Mouse (Mus musculus): ENCODE measurements around the gene Slc22a4.
"Not testable (repeated sequence)": the region's sequence is repeated elsewhere in the genome, so short reads cannot be mapped to it uniquely, and the experiment has no call there.

Gene Slc22a4

DNA sequence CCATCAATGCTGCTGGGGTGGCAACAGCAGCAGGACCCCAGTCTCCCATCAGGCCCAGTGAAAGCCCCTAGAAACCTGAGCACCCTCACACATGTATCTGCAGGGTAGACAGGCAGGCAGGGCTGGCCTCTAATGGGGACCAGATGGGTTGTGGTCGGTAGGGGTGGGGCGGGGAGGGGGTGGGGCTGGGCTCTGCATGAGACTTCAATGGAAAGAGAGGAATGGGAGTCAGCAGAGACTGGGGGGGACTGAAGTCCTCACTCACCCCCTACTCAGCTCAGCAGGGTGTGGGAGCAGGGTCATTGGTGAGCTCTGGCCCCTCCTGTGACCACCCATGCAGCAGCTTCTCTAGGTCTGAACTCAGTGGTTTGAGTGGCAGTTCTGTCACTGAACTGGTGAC is 29.5 kb upstream of the Slc22a4 start:
- DNase-seq (ENCODE audit: low spot score in 2 of 2) = no peak

DNA sequence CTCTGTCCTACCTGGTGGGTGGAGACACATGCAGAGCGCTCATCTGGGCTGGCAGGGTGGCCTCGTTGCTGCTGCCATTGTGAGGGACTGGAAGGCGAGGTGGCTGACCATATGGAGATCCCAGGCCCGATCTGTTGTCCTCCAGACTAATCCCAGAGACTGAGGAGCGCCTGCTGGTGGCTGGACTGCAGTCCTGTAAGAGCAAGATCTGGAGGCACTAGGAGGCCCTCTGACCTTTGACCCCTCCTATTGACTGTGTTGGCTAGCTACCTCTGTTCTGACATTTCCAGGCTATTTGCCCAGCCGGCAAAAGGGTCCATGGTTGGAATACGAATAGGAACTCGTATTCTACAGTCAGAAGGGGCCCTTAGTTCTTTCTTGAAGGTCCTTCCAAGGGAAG is 28.2 kb upstream of the Slc22a4 start:
- DNase-seq (ENCODE audit: low spot score in 2 of 2) = no peak

GRCm38 (mm10) chr11:54054257-54054656 is 26.4 kb upstream of the Slc22a4 start:
- DNase-seq (ENCODE audit: low spot score in 2 of 2) = peak; percentile 33 to 68

DNA sequence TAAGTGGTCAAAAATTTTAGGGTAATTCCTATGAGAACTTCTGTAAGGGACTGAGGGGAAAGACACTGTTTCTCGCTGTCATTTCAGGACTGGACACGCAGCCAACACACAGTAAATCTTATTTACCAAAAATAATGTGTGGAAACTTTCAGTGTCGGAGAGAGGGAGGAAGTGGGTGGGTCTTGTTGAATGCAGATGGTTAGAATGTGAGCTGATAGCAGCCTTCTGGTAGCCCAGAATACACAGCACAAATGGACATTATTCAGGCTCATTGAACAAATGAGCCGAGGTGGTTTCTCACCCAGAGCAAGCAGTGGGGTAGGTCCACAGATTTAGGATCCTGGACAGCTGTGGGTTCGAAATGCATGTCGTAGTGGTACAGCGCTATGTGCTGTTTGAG is 25.2 kb upstream of the Slc22a4 start:
- DNase-seq (ENCODE audit: low spot score in 2 of 2) = no peak

DNA sequence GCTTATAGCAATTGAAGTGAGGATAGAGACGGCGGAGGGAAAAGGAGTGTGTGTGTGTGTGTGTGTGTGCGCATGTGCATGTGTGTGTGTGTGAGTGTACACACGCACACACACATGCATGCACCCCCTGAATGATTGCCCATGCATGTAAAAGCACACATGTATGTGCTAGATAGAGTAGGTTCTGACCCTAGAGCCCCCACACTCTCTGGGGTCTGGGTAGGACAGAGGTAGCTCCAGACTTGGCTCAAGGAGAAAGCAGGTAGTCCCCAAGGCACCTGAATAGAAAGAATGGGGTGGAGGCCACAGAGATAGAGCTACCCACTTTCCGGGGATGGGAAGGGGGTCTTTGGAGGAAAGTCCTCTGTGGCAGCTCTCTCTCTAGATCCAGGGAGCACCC is 24.2 kb upstream of the Slc22a4 start:
- DNase-seq (ENCODE audit: low spot score in 2 of 2) = no peak

DNA sequence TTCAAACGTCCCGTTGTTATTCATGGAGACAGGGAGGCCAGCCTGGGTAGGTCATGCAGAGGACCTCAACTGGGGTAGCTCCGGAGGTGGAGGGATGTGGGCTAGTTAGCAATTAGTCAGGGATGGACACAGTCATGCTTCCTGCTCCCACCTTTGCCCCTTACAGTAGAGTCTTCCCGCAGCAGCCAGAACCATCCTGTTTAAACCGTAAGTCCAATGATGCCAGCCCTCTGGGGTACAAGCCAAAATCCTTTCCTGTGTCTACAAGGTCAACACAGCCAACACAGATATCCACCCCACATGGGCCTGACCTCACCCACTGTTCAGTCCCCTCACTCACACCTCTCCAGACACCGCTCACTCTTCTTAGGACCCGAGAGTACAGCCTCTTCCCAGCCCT is 23.3 kb upstream of the Slc22a4 start:
- no peak for DNase-seq (ENCODE audit: low spot score in 2 of 2)

- no peak for DNase-seq (ENCODE audit: low spot score in 2 of 2)
Observed at GRCm38 (mm10) chr11:54050205-54050604, 22.3 kb upstream of the Slc22a4 start.

DNA sequence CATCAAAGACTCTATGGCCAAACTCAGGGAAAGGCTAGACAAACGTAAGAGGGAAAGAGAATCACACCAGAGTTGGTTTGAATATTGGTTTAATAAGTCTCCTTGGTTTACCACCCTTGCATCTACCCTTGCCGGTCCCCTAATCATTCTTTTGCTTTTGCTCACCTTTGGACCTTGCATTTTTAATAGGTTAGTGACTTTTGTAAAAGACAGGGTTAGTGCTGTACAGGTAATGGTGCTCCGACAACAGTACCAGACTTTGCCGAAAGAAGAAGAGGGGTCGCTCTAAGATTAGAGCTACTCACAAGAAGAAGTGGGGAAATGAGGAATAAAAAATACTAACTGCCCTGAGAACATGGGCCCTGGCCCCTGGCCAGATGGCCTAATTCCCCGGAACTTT is 12.8 kb upstream of the Slc22a4 start:
- no peak for DNase-seq (ENCODE audit: low spot score in 2 of 2)

DNA sequence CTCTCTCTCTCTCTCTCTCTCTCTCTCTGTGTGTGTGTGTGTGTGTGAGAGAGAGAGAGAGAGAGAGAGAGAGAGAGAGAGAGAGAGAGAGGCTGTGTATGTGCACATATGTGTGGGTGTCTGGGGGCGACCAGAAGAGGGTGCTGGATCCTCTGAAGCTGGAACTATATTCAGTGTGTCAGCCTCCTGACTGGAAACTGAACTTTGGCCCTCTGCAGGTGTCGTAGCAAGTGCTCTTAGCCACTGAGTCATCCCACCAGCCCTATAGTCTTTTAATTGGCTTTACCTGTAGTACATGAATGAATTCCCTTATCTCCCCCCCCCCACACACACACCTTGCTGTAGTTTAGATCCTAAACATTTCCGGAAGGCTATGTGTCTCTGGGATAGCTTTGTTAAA is 5.0 kb upstream of the Slc22a4 start:
- not testable (repeated sequence) for DNase-seq (ENCODE audit: low spot score in 2 of 2)

DNA sequence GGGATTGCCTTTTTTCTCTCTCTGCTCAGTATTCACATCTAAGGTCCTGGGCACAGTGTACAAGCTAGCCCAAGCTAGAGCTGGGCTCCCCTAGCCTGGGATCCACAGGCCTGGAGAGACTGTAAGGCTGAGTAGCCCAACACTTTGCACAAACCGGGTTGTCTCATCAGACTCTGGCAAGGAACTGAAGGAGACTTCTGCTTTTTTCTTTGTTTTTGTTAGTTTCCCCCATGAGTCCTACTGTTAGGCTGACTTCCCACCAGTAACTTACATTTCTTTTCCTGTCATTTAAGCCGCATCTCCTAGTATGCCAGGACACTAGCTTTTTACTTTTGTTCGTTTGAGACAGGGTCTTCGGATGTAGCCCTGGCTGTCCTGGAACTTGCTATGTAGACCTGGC is 1.1 kb upstream of the Slc22a4 start:
- DNase-seq (ENCODE audit: low spot score in 2 of 2) = no peak

DNA sequence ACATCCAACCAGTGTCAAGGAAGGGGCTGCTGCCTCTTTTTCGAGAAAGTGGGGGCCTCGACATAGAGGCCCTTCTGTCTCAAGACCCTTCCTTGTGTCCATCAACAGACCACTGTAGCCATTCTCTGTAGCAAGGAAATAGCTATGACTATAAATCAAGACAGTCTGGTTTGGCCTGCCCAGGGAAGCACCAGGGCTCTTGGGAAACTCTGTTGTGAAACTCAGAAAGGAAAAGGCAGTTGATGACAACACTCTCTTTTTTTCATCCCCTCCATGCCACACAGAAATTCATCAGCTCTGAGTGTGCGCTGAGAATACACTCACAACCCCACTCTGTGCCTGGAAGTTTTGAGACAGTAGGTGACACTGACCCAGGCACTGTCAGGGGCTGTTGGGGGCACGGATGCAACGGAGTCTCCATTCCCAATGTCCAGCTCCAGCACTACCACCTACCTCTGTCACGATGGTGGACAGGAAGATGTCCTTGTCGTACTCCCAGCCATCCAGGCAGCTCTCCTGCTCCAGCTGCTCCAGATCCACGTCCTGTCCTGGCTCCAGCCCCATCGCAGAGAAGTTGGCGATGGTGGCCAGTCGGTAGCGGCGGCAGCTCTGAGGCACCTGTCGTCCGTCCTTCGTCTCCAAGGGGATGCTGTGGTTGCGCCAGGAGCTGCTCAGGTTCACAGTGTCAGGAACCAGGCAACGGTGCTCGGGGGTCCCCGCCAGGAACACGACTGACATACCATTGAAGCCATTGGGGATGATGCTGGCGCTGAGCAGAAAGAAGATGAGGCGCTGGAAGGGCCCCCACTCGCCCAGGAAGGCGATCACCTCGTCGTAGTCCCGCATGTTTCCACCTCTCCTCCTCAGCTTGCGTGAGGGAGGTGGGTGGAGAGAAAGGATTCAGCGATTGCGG is 503 bp downstream of the Slc22a4 start:
- no peak for DNase-seq (ENCODE audit: low spot score in 2 of 2)

GRCm38 (mm10) chr11:54026491-54027041 is 1.3 kb downstream of the Slc22a4 start:
- DNase-seq (ENCODE audit: low spot score in 2 of 2) = no peak

DNA sequence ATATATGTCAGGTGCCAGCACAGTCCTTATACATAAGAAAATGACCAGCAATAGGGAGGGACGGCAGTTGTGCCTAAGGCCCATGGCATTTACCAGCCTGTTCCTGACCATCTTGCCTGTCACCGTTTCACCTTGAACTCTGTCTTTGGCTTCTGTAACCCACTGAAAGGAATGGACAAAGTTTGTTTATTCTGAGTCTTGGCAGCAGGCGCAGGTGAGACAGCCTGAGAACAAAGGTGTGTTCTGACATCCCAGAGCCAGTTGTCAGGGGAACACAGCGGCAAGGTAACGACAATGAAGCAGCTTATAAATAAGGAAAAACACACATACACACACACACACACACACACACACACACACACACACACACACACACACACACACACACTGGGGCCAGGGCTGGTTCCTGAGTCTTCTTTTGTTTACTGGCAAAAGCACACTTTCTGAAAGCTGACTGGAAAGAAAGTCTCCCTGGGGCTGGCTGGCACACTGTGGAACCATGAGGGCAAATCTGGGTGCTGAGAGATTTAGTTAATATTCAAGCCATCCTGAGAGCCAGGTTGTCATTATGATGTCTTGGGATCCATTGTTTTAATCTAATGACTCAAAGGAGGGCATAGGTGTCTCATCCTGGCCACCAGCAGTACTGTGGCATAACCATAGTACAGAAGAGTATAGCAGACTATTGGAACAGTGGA is 6.3 kb downstream of the Slc22a4 start:
- no peak for DNase-seq (ENCODE audit: low spot score in 2 of 2)

- no peak for DNase-seq (ENCODE audit: low spot score in 2 of 2)
Observed at GRCm38 (mm10) chr11:54018893-54019732, 8.8 kb downstream of the Slc22a4 start.

GRCm38 (mm10) chr11:54017596-54017995 is 10.3 kb downstream of the Slc22a4 start:
- no peak for DNase-seq (ENCODE audit: low spot score in 2 of 2)

DNA sequence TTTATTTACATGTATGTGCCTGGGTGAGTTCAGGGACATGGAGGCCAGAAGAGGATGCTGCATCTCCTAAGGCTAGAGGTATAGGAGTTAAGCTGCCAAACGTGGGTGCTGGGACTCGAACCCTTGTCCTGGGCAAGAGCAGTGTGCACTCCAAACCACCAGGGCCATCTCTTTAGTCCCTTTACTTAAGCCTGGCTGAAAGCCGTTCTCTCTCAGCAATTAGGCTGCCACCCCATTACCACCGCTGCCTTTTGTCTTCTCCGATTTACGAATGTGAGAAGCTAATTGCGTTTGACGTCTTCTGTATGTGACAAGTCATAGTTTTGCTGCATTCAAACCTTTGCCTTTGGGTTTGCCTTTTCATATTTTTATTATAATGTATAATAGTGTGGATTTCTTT is 11.8 kb downstream of the Slc22a4 start:
- DNase-seq (ENCODE audit: low spot score in 2 of 2) = no peak

DNA sequence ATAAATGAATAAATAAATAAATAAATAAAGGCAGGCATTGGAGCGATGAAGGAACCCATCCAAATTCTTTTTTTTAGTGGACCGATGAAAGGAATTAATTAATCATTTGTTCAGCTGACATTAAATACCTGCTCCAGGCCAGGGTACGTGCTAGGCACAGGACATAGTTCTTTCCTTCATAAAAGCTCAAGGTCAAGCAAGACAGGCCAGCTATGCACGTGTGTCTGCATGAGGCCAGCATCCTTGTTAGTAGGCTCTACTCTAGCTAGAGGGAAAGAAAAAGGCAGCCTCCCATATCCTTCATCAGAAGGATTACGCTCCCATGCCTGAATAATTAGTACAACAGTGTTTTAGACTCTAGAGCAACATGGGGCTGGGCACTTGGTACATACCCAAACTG is 14.9 kb downstream of the Slc22a4 start:
- no peak for DNase-seq (ENCODE audit: low spot score in 2 of 2)

DNA sequence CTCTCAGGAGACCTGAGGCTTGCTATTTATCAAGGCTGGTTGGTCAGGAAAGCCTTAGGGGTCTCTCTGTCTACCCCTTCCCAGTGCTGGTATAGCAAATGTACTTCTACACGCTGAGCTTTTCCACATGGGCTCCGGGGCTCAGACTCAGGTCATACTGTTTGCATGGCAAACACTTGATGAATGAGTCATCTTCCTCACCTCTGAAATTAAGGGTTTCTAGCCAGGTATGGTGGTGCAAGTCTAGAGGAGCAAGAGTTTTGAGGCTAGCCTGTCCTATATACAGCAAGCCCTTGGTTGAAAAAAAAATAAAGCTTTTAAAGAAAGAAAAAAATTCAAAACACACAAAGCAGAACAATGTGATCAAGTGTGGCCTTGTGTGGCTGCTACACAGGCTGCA is 16.6 kb downstream of the Slc22a4 start:
- DNase-seq (ENCODE audit: low spot score in 2 of 2) = no peak

- no peak for DNase-seq (ENCODE audit: low spot score in 2 of 2)
Observed at GRCm38 (mm10) chr11:54008416-54008920, 19.4 kb downstream of the Slc22a4 start.

GRCm38 (mm10) chr11:54007717-54008116 is 20.2 kb downstream of the Slc22a4 start:
- DNase-seq (ENCODE audit: low spot score in 2 of 2) = no peak

GRCm38 (mm10) chr11:54006901-54007300 is 21.0 kb downstream of the Slc22a4 start:
- no peak for DNase-seq (ENCODE audit: low spot score in 2 of 2)

DNA sequence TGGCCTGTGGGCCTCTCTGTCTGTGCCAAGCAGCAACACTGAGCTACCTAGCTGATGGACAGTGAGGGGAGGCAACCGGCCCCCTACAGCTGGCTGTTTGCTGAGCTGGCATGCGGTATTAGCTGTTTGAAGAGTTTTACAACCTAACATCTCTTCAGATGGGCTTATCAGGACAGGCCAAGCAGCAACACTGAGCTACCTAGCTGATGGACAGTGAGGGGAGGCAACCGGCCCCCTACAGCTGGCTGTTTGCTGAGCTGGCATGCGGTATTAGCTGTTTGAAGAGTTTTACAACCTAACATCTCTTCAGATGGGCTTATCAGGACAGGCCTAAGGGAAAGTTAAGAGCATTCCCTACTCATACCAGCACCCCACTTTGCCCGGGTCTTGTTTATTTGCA is 21.5 kb downstream of the Slc22a4 start:
- not testable (repeated sequence) for DNase-seq (ENCODE audit: low spot score in 2 of 2)
